In the genomic region with DNA sequence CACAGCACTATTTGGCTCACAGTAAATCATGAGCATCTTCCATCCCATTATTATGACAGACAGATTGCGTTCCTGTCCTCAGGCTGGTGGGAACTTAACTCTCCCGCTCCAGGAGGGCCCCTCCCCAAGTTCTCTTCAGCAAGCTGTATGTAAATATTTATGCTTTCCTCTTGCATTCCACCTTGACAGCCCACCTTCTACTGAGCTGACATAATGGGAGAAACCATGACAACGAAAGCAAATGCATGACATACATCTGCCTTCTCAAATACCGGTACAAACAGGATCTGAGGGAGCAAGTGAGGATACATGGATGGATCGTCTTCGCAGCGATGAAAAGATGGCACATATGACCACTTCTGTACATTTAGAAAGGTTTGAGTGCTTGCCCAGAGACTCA, we compare ENCODE assay signal across 26 mouse cellular contexts.
DNase-seq lines count a peak whose midpoint lies in the region; ATAC-seq lines count a peak whose summit lies in the region.
"Had no signal": no experiment of that assay in that cellular context is flagged by ENCODE, and none has a peak within 500 bp of the region (broad histone marks: within the 10 kb centered on the region; RNA-seq: fewer than 3 reads in every experiment).

No protein-coding gene starts in this region.

- H3K4me3 ChIP-seq in forebrain, embryonic 13.5 days = no peak overlapping the region
- H3K4me3 ChIP-seq in forebrain, embryonic 11.5 days (ENCODE audit: low read depth, low read length) = no peak overlapping the region
- no peak overlapping the region for H3K4me3 ChIP-seq in midbrain, embryonic 14.5 days (replicated peaks; ENCODE audit: low read depth, low read length)
- H3K4me3 ChIP-seq in midbrain, embryonic 10.5 days = no peak overlapping the region
- no peak overlapping the region for H3K4me3 ChIP-seq in forebrain, embryonic 16.5 days (replicated peaks; ENCODE audit: low read length)
- H3K4me3 ChIP-seq in midbrain, embryonic 16.5 days (ENCODE audit: low read depth, low read length) = no peak overlapping the region
- no peak overlapping the region for H3K4me3 ChIP-seq in limb, embryonic 10.5 days
- H3K4me3 ChIP-seq: embryonic facial prominence, embryonic 12.5 days; gastrocnemius, adult 2 months; heart, adult 2 months; heart, embryonic 12.5 days; hindbrain, embryonic 15.5 days had no signal

- H3K9ac ChIP-seq in forebrain, embryonic 13.5 days = no peak overlapping the region
- H3K9ac ChIP-seq in forebrain, embryonic 11.5 days (ENCODE audit: low read length) = no peak overlapping the region
- no peak overlapping the region for H3K9ac ChIP-seq in midbrain, embryonic 14.5 days (replicated peaks; ENCODE audit: low read length)
- H3K9ac ChIP-seq in forebrain, embryonic 16.5 days (replicated peaks; ENCODE audit: low read depth, low read length) = no peak overlapping the region
- H3K9ac ChIP-seq in midbrain, embryonic 16.5 days (ENCODE audit: low read depth, low read length) = no peak overlapping the region
- H3K9ac ChIP-seq: embryonic facial prominence, embryonic 12.5 days; heart, embryonic 12.5 days; hindbrain, embryonic 15.5 days; liver, embryonic 14.5 days had no signal

- peak; percentile 48; the same call in 1 of the 2 replicates for ATAC-seq in forebrain, embryonic 13.5 days
- no peak for ATAC-seq in forebrain, embryonic 11.5 days (replicated peaks; ENCODE audit: low FRiP score)
- ATAC-seq in midbrain, embryonic 14.5 days (ENCODE audit: low FRiP score, low TSS enrichment) = no peak; the same call in 1 of the 2 replicates
- peak; percentile 59; the same call in 1 of the 2 replicates for ATAC-seq in forebrain, embryonic 16.5 days
- 0 out of 2 replicates have a peak, but pooled peaks have one; percentile 36 for ATAC-seq in midbrain, embryonic 16.5 days
- ATAC-seq: Patski had no signal

- no peaks in the 10 kb centered on the region for H3K4me1 ChIP-seq in forebrain, embryonic 13.5 days
- no peaks in the 10 kb centered on the region for H3K4me1 ChIP-seq in forebrain, embryonic 11.5 days (replicated peaks; ENCODE audit: control insufficient read depth, insufficient read depth, low read length)
- no peaks in the 10 kb centered on the region for H3K4me1 ChIP-seq in midbrain, embryonic 14.5 days (ENCODE audit: control insufficient read depth, insufficient read depth, low read length)
- no peaks in the 10 kb centered on the region for H3K4me1 ChIP-seq in midbrain, embryonic 10.5 days
- H3K4me1 ChIP-seq in forebrain, embryonic 16.5 days (replicated peaks; ENCODE audit: control insufficient read depth, insufficient read depth, low read length) = no peaks in the 10 kb centered on the region
- no peaks in the 10 kb centered on the region for H3K4me1 ChIP-seq in midbrain, embryonic 16.5 days (ENCODE audit: control insufficient read depth, insufficient read depth, low read length)
- H3K4me1 ChIP-seq in limb, embryonic 10.5 days = no peaks in the 10 kb centered on the region
- H3K4me1 ChIP-seq: embryonic facial prominence, embryonic 12.5 days; heart, embryonic 12.5 days; hindbrain, embryonic 15.5 days had no signal

- no peaks in the 10 kb centered on the region for H3K36me3 ChIP-seq in forebrain, embryonic 13.5 days (ENCODE audit: poor library complexity, severe bottlenecking)
- H3K36me3 ChIP-seq in forebrain, embryonic 11.5 days (ENCODE audit: control insufficient read depth, insufficient read depth, low read length) = no peaks in the 10 kb centered on the region
- H3K36me3 ChIP-seq in midbrain, embryonic 14.5 days (ENCODE audit: control insufficient read depth, insufficient read depth, low read length) = no peaks in the 10 kb centered on the region
- H3K36me3 ChIP-seq in midbrain, embryonic 10.5 days = no peaks in the 10 kb centered on the region
- H3K36me3 ChIP-seq in forebrain, embryonic 16.5 days (ENCODE audit: control insufficient read depth, insufficient read depth) = no peaks in the 10 kb centered on the region
- H3K36me3 ChIP-seq in midbrain, embryonic 16.5 days (ENCODE audit: control insufficient read depth, insufficient read depth, low read length) = no peaks in the 10 kb centered on the region
- H3K36me3 ChIP-seq in limb, embryonic 10.5 days = no peaks in the 10 kb centered on the region
- H3K36me3 ChIP-seq: embryonic facial prominence, embryonic 12.5 days; heart, embryonic 12.5 days; hindbrain, embryonic 15.5 days had no signal

- H3K4me2 ChIP-seq in forebrain, embryonic 13.5 days = no peak overlapping the region
- H3K4me2 ChIP-seq in forebrain, embryonic 11.5 days (ENCODE audit: low read depth, low read length, severe bottlenecking) = no peak overlapping the region
- no peak overlapping the region for H3K4me2 ChIP-seq in midbrain, embryonic 14.5 days (ENCODE audit: low read length)
- H3K4me2 ChIP-seq in forebrain, embryonic 16.5 days (ENCODE audit: low read length) = no peak overlapping the region
- H3K4me2 ChIP-seq in midbrain, embryonic 16.5 days (ENCODE audit: low read length) = no peak overlapping the region
- H3K4me2 ChIP-seq: embryonic facial prominence, embryonic 12.5 days; heart, embryonic 12.5 days; hindbrain, embryonic 15.5 days had no signal

- WGBS in forebrain, embryonic 13.5 days = 73% methylated on average over 7 of the region's 7 CpGs
- WGBS in forebrain, embryonic 11.5 days = 89% methylated on average over 7 of the region's 7 CpGs
- 81% methylated on average over 7 of the region's 7 CpGs for WGBS in midbrain, embryonic 14.5 days
- 88% methylated on average over 7 of the region's 7 CpGs for WGBS in midbrain, embryonic 10.5 days
- WGBS in forebrain, embryonic 16.5 days = 79% methylated on average over 7 of the region's 7 CpGs
- WGBS in midbrain, embryonic 16.5 days = 77% methylated on average over 7 of the region's 7 CpGs
- whole genome bisulfite sequencing in limb, embryonic 10.5 days = 83% methylated on average over 7 of the region's 7 CpGs

- no peak for DNase-seq in forebrain, embryonic 11.5 days (ENCODE audit: low spot score)
- DNase-seq in midbrain, embryonic 14.5 days = peak; percentile 6
- DNase-seq in midbrain, embryonic 10.5 days (ENCODE audit: low spot score) = no peak
- DNase-seq in kidney, postnatal 36 days = no peak
- DNase-seq in limb, embryonic 10.5 days (ENCODE audit: low spot score) = no peak
- DNase-seq: adrenal gland, postnatal 25 days; cerebellum, adult 2 months; cerebellum, postnatal 14 days; gastrocnemius, adult 2 months; gastrocnemius, postnatal 36 days; heart, adult 2 months; kidney, adult 18-20 months; layer of hippocampus, postnatal 36 days; liver; lung, adult 2 months; lung, postnatal 10 days; thymus, postnatal 4 days had no signal

- H3K27me3 ChIP-seq in forebrain, embryonic 13.5 days = no peaks in the 10 kb centered on the region
- H3K27me3 ChIP-seq in forebrain, embryonic 11.5 days (ENCODE audit: control insufficient read depth, insufficient read depth, low read length) = no peaks in the 10 kb centered on the region
- H3K27me3 ChIP-seq in midbrain, embryonic 14.5 days (ENCODE audit: control insufficient read depth, insufficient read depth, low read length) = no peaks in the 10 kb centered on the region
- no peaks in the 10 kb centered on the region for H3K27me3 ChIP-seq in midbrain, embryonic 10.5 days (ENCODE audit: low read depth, poor library complexity, severe bottlenecking)
- H3K27me3 ChIP-seq in forebrain, embryonic 16.5 days (replicated peaks; ENCODE audit: control insufficient read depth, insufficient read depth, low read length) = no peaks in the 10 kb centered on the region
- H3K27me3 ChIP-seq in midbrain, embryonic 16.5 days (ENCODE audit: control insufficient read depth, insufficient read depth, low read depth, low read length) = no peaks in the 10 kb centered on the region
- H3K27me3 ChIP-seq in limb, embryonic 10.5 days (ENCODE audit: low read depth, poor library complexity, severe bottlenecking) = no peaks in the 10 kb centered on the region
- H3K27me3 ChIP-seq: embryonic facial prominence, embryonic 12.5 days; heart, embryonic 12.5 days; hindbrain, embryonic 15.5 days had no signal

- no peak overlapping the region for H3K27ac ChIP-seq in forebrain, embryonic 13.5 days
- no peak overlapping the region for H3K27ac ChIP-seq in forebrain, embryonic 11.5 days (ENCODE audit: low read depth, low read length)
- H3K27ac ChIP-seq in midbrain, embryonic 14.5 days (replicated peaks; ENCODE audit: low read depth, low read length) = no peak overlapping the region
- H3K27ac ChIP-seq in midbrain, embryonic 10.5 days (replicated peaks) = no peak overlapping the region
- H3K27ac ChIP-seq in forebrain, embryonic 16.5 days (ENCODE audit: low read length) = no peak overlapping the region
- H3K27ac ChIP-seq in midbrain, embryonic 16.5 days (ENCODE audit: low read length) = no peak overlapping the region
- H3K27ac ChIP-seq in limb, embryonic 10.5 days = no peak overlapping the region
- H3K27ac ChIP-seq: embryonic facial prominence, embryonic 12.5 days; gastrocnemius, adult 2 months; heart, adult 2 months; hindbrain, embryonic 15.5 days; liver, embryonic 14.5 days; macrophage had no signal

- H3K9me3 ChIP-seq in forebrain, embryonic 13.5 days (replicated peaks) = no peaks in the 10 kb centered on the region
- H3K9me3 ChIP-seq in forebrain, embryonic 11.5 days (ENCODE audit: control insufficient read depth, low read length) = no peaks in the 10 kb centered on the region
- no peaks in the 10 kb centered on the region for H3K9me3 ChIP-seq in midbrain, embryonic 14.5 days (ENCODE audit: control insufficient read depth, low read length)
- H3K9me3 ChIP-seq in midbrain, embryonic 10.5 days (replicated peaks) = no peaks in the 10 kb centered on the region
- no peaks in the 10 kb centered on the region for H3K9me3 ChIP-seq in forebrain, embryonic 16.5 days (ENCODE audit: control insufficient read depth, low read length)
- no peaks in the 10 kb centered on the region for H3K9me3 ChIP-seq in midbrain, embryonic 16.5 days (replicated peaks; ENCODE audit: control insufficient read depth, low read length, poor library complexity, severe bottlenecking)
- H3K9me3 ChIP-seq in limb, embryonic 10.5 days (replicated peaks) = no peaks in the 10 kb centered on the region
- H3K9me3 ChIP-seq: embryonic facial prominence, embryonic 12.5 days; heart, embryonic 12.5 days; hindbrain, embryonic 15.5 days had no signal

Comparison
In these comparisons a context has a peak if more than half of its experiments do, and no peak if none do; other contexts are left out.
1. ATAC-seq: peak in forebrain, embryonic 13.5 days (single experiment), forebrain, embryonic 16.5 days (single experiment) and midbrain, embryonic 16.5 days (single experiment); none in forebrain, embryonic 11.5 days (single experiment) and midbrain, embryonic 14.5 days (single experiment).